Mouse (Mus musculus): ENCODE measurements around the gene Sel1l. TPM values are rescaled to one million over a fixed set of nuclear protein-coding genes. Genes with fewer than 3 reads are reported as not detected.

Gene Sel1l
- 35.0 and 67.3 TPM in 2 replicates for polyA plus RNA-seq (2012; rRNA removed; ENCODE audit: low replicate concordance)

DNA sequence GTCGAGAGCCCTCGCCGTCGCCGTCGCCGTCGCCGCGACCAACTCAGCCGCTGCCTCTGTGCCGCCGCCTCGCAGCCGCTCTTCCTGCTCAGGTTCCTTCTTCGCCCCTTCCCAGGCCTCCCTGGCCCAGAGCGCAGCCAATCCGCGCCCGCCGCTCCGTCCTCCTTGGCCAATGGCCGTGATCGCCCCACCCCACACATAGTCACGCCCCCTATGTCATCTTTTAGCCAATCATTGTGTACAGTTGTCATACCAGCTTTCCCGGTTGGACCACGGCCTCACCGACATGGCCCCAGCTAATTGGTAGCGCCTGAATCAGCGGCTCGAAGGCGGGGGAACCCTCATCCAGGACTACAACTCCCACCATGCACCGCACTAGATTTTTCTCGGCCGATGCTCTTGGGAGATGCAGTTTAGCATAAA, at the start of gene Sel1l:
Sel1l (minus strand) TSS at position 113 of the 423 bp plus-strand sequence.

DNA sequence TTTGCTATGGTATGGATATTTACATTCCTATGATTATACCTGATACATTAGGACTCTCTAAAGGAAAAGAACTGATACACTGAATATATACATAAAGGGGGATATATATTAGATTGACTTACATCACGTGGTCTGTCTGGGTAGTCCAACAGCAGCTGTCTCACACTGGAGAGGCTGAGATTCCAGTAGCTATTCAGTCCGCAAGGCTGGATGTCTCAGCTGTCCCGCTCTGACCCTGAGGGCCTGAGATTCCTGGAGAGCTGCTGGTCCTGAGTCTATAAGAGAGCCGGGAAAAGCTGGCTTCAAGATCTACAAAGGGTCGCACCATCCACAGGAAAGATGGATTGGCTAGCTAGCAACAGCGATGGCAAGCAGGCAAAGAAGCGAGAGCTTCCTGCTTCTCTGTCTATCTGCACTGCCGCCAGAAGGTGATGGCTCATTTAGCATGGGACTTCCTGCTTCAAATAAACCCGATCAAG, 61.0 kb downstream of the Sel1l start, which contains the start of gene Ston2:
Ston2 (minus strand) TSS at position 429 of the 479 bp plus-strand sequence.

Other genes with a start within 250 kb of the Sel1l start
- 13.4 TPM in 2 replicates for gene Ston2, start 60.8 kb downstream of the Sel1l start, polyA plus RNA-seq (2012; rRNA removed; ENCODE audit: low replicate concordance)